Mouse (Mus musculus) midbrain, postnatal 0 days (tissue): Measurements from ENCODE around the gene AY761185. TPM values are rescaled to one million over a fixed set of nuclear protein-coding genes. Genes with fewer than 3 reads are reported as not detected.

ENCODE experiments used
- ATAC-seq: fragments of 200-750 bp; cut with Nextera tagmentation; 2 replicates; pipeline ENCODE4 v1.8.0; 2017; ENCODE audit warnings: moderate number of reproducible peaks, mild to moderate bottlenecking, moderate TSS enrichment, moderate library complexity; ENCODE audit not compliant: low FRiP score
- DNase-seq: peaks from one replicate; pipeline ENCODE4 v3.0.0-alpha.2; 2015; ENCODE audit warnings: low spot score
- H3K27ac ChIP-seq: fragments of 300-500 bp; sonication (generic); 2 replicates; pipeline ENCODE4 v1.5.1; 2014; ENCODE audit warnings: low read depth, mild to moderate bottlenecking, low read length, mixed read lengths
- H3K27me3 ChIP-seq: fragments of 300-500 bp; sonication (generic); 2 replicates; pipeline ENCODE4 v1.6.1; 2014; ENCODE audit warnings: low read length, control low read depth, mixed read lengths; ENCODE audit not compliant: insufficient read depth
- H3K36me3 ChIP-seq: fragments of 300-500 bp; sonication (generic); 2 replicates; pipeline ENCODE4 v1.6.1; 2014; ENCODE audit warnings: low read length, control low read depth, mixed read lengths; ENCODE audit not compliant: insufficient read depth
- H3K4me1 ChIP-seq: fragments of 300-500 bp; sonication (generic); 2 replicates; pipeline ENCODE4 v1.6.1; 2014; ENCODE audit warnings: mild to moderate bottlenecking, control low read depth, antibody characterized with exemption, low read length, mixed read lengths; ENCODE audit not compliant: insufficient read depth
- H3K4me2 ChIP-seq: fragments of 300-500 bp; sonication (generic); 2 replicates; pipeline ENCODE4 v1.6.1; 2014; ENCODE audit warnings: low read depth, mild to moderate bottlenecking, low read length, mixed read lengths; ENCODE audit not compliant: poor library complexity, severe bottlenecking
- H3K4me3 ChIP-seq: fragments of 300-500 bp; sonication (generic); 2 replicates; pipeline ENCODE4 v1.5.1; 2014; ENCODE audit warnings: low read depth, mild to moderate bottlenecking, low read length, moderate library complexity
- H3K9ac ChIP-seq: fragments of 300-500 bp; sonication (generic); replicated peaks from 2 replicates; pipeline ENCODE4 v1.6.1; 2014; ENCODE audit warnings: mild to moderate bottlenecking, low read length, moderate library complexity, mixed read lengths; ENCODE audit not compliant: poor library complexity, severe bottlenecking
- H3K9me3 ChIP-seq: fragments of 300-500 bp; sonication (generic); 2 replicates; pipeline ENCODE4 v1.6.1; 2016; ENCODE audit warnings: low read length, control low read depth
- CTCF ChIP-seq: IDR thresholded peaks from 2 replicates; pipeline ENCODE4 v1.5.1; 2016; ENCODE audit warnings: antibody characterized with exemption, mild to moderate bottlenecking
- WGBS: fragments of 180-500 bp; shearing (Covaris S2); extraction: QIAGEN DNeasy Blood & Tissue Kit; methylation state at CpG from one replicate; pipeline ENCODE4 v1.1.7; 2014; 5-methylcytosine and 5-hydroxymethylcytosine counted together
- polyA plus RNA-seq: library from polyadenylated mRNA; unstranded; fragments of >200 nt; fragmentation: Nextera tagmentation; extraction: Ambion mirVana; gene quantifications from 2 replicates; pipeline ENCODE4 v1.2.1, GENCODE M21; 2015
- total RNA-seq: library from RNA; depleted of rRNA; stranded (reverse); fragments of >200 nt; gene quantifications from 2 replicates; pipeline ENCODE4 v1.2.3, GENCODE M21; 2014; rRNA removed

Gene AY761185
- total and polyA plus RNA-seq, 2 experiments from 2014 or later = not detected

DNA sequence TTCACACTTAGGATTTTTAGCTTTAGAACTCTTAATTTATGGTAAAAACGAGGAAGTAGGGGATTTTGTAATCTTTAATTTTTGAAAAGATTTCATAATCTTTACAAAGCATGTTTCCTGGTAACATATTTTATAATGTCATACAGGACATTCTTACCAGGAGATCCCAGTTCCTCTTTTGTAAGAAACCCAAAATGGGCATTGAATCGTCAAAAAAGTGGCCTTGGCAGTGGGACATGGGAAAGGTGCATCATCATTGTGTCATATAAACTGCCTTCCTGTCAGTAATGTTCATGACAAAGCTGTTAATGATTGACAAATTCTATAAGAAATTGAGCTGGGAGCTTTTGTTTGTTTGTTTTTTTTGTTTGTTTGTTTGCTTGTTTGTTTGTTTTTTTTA, 36.3 kb downstream of the AY761185 start:
- Histone ChIP-seq H3K27me3 (no peaks in the 10 kb centered on the region), H3K4me3 (no peak overlapping the region), H3K4me1 (no peaks in the 10 kb centered on the region), H3K9ac (no peak overlapping the region), H3K9me3 (peaks cover 18% of the 10 kb centered on the region; the same call in 1 of the 2 replicates), H3K27ac (no peak overlapping the region), H3K36me3 (no peaks in the 10 kb centered on the region), H3K4me2 (no peak overlapping the region)
- no peak for ATAC-seq
- DNase-seq = no peak
- WGBS = 53% methylated on average over 2 of the region's 2 CpGs
- TF ChIP-seq CTCF = no peak

DNA sequence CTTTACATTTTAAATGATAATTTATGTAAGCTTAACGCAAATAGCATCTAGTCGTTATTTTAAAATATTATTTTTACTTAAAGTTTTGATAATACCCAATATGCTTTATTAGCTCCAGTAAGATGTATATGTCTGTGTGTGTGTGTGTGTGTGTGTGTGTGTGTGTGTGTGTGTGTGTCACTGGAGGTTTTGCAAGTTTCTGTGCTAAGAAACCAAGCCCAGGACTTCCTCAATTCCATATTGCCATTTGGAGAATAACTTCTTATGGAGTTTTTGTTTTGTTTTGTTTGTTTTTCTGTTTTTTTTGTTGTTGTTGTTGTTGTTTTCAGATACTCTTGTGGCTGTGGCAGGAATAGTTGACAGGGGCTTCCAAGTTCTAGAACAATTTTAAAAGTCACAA, 37.4 kb downstream of the AY761185 start:
- DNase-seq = no peak
- H3K27me3 ChIP-seq = no peaks in the 10 kb centered on the region
- H3K27ac ChIP-seq = no peak overlapping the region
- peaks cover 18% of the 10 kb centered on the region; the same call in 1 of the 2 replicates for H3K9me3 ChIP-seq
- no peak overlapping the region for H3K4me2 ChIP-seq
- no peaks in the 10 kb centered on the region for H3K36me3 ChIP-seq
- H3K4me1 ChIP-seq = no peaks in the 10 kb centered on the region
- no peak for ATAC-seq
- H3K4me3 ChIP-seq = no peak overlapping the region
- TF ChIP-seq CTCF = no peak
- WGBS = 90% methylated on average over 2 of the region's 2 CpGs
- H3K9ac ChIP-seq = no peak overlapping the region

DNA sequence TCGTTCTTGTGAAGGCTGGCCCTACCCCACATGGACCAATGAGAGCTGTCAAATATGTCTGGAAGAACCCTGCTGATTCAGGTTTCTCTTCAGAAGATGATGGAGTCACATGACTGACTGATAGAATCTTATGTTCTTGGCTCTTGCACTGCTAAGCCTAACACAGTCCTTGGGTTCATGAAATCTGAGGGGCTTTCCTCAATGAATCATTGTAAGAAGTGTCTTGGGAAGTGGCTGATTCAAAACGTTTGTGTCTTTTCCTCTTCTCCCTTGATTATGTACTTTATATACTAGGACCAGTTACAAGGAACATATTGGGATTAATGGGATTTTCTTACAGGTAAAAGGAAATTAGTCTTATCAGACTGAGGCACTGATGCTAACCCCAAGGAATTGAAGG, 42.0 kb downstream of the AY761185 start, which contains the start of gene Gm15056:
Gm15056 (minus strand) TSS at position 101 of the 400 bp plus-strand sequence.
- H3K9me3 ChIP-seq = peaks cover 46% of the 10 kb centered on the region; the same call in 1 of the 2 replicates
- ATAC-seq = no peak

More for the DNA sequence above, 42.0 kb downstream of the AY761185 start, which contains the start of gene Gm15056:
- H3K9ac ChIP-seq = no peak within 1 kb of the TSS
- no peak within 1 kb of the TSS for H3K4me2 ChIP-seq
- H3K27me3 ChIP-seq = no peaks in the 10 kb centered on the region
- H3K27ac ChIP-seq = no peak within 1 kb of the TSS
- DNase-seq = no peak
- TF ChIP-seq CTCF = no peak
- no peak within 1 kb of the TSS for H3K4me3 ChIP-seq
- 43% methylated on average over 2 of the region's 2 CpGs for WGBS
- H3K4me1 ChIP-seq = no peaks in the 10 kb centered on the region
- no peaks in the 10 kb centered on the region for H3K36me3 ChIP-seq

Other genes starting within 250 kb of the AY761185 start
- gene Defb33, start 52.0 kb downstream of the AY761185 start, total RNA-seq = not detected in 2 replicates
- gene Defb33, start 52.0 kb downstream of the AY761185 start, polyA plus RNA-seq = not detected in 2 replicates
- not detected in 2 replicates for gene Gm15056, start 42.1 kb downstream of the AY761185 start, total RNA-seq
- not detected in 2 replicates for gene Gm15056, start 42.1 kb downstream of the AY761185 start, polyA plus RNA-seq
- not detected in 2 replicates for gene Gm6040, start 22.6 kb downstream of the AY761185 start, total RNA-seq
- not detected in 2 replicates for gene Gm6040, start 22.6 kb downstream of the AY761185 start, polyA plus RNA-seq
- gene Defa21, start 80.8 kb upstream of the AY761185 start, total RNA-seq = not detected in 2 replicates
- gene Defa21, start 80.8 kb upstream of the AY761185 start, polyA plus RNA-seq = not detected in 2 replicates
- not detected in 2 replicates for gene Defa23, start 110.3 kb upstream of the AY761185 start, total RNA-seq
- not detected in 2 replicates for gene Defa23, start 110.3 kb upstream of the AY761185 start, polyA plus RNA-seq
- not detected in 2 replicates for gene Defa35, start 120.3 kb upstream of the AY761185 start, total RNA-seq
- not detected in 2 replicates for gene Defa35, start 120.3 kb upstream of the AY761185 start, polyA plus RNA-seq
- not detected in 2 replicates for gene Defa25, start 139.7 kb upstream of the AY761185 start, total RNA-seq
- not detected in 2 replicates for gene Defa25, start 139.7 kb upstream of the AY761185 start, polyA plus RNA-seq
- not detected in 2 replicates for gene Gm14851, start 151.3 kb upstream of the AY761185 start, total RNA-seq
- gene Gm14851, start 151.3 kb upstream of the AY761185 start, polyA plus RNA-seq = not detected in 2 replicates
- not detected in 2 replicates for gene Defa30, start 189.9 kb upstream of the AY761185 start, total RNA-seq
- gene Defa30, start 189.9 kb upstream of the AY761185 start, polyA plus RNA-seq = not detected in 2 replicates
- gene Defa22, start 217.6 kb upstream of the AY761185 start, total RNA-seq = not detected in 2 replicates
- not detected in 2 replicates for gene Defa22, start 217.6 kb upstream of the AY761185 start, polyA plus RNA-seq
- not detected in 2 replicates for gene Defa31, start 246.9 kb upstream of the AY761185 start, total RNA-seq
- gene Defa31, start 246.9 kb upstream of the AY761185 start, polyA plus RNA-seq = not detected in 2 replicates